Mouse (Mus musculus) kidney, adult 2 months (tissue): ENCODE results near the gene Chtop.

Experiments
- CTCF ChIP-seq: fragments of 200-500 bp; conservative IDR thresholded peaks from 2 replicates; pipeline ENCODE4 v1.5.1; 2011; ENCODE audit warnings: low read depth, mild to moderate bottlenecking, control low read depth, low read length, moderate library complexity, mixed read lengths; ENCODE audit not compliant: insufficient read depth, insufficient read length
- POLR2A ChIP-seq: fragments of 200-500 bp; IDR thresholded peaks from one replicate; pipeline ENCODE4 v1.6.1; 2011; ENCODE audit warnings: low read depth, low read length, control low read depth

DNA sequence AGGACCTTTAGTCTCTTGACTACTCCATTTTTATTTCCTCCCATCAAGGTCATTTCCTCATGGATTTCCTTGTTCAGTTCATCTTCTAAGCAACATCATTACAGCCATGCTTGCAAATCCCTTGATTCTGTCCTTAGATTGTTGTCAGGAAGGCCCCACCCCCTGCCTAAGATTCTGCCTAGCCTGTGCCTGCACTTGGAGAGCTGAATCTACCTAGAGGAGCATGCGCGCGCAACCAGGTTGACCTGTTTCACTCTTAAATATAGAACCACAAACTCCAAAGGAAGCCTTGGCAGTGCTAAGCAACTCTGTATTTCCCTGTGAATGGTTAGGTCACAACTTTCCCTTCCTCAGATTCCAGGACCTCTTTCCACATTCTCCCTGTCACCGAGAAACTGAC is 8.4 kb upstream of the Chtop start:
- TF ChIP-seq POLR2A (no peak), CTCF (no peak)
